Mouse (Mus musculus) regulatory T cell (primary cell): Measurements from ENCODE around the gene Tenm4.

ENCODE experiments used
- in situ Hi-C: fragments of 300-600 bp; cut with MboI, MseI; formaldehyde crosslinking; loops from one replicate; pipeline ENCODE4 v1.15.1; 2025; ENCODE audit warnings: high pct_unique_total_duplicates

Gene Tenm4

DNA sequence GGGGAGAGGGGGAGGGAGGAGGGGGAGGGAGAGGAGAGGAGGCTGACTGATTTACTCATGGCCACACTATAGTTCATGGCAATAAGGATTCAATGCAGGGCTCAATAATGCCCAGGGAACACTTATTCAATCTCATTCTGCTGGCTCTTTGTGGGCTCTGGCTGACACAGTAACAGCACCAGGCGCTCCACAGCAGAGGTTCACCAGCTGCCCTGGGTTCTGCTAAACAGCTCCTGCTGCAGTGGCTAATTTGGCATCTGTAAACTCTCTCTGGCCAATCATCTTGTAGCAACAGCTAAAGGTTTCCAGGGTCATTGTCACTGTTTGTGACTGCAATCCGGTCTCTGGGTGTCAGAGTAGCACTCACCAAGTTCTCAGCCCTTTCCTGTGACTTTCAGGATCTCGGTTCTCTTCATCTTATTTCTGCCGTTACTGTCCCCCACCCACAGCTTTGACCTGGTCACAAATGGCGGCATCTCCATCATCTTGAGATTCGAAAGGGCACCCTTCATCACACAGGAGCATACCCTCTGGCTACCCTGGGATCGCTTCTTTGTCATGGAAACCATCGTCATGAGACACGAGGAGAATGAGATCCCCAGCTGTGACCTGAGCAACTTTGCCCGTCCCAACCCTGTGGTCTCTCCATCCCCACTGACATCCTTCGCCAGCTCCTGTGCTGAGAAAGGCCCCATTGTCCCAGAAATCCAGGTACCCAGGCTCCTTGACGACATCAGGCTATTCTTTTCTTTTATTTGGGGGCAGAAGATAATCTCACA lies 671.6 kb downstream of the Tenm4 start:
- in situ Hi-C loops = no loop called here

DNA sequence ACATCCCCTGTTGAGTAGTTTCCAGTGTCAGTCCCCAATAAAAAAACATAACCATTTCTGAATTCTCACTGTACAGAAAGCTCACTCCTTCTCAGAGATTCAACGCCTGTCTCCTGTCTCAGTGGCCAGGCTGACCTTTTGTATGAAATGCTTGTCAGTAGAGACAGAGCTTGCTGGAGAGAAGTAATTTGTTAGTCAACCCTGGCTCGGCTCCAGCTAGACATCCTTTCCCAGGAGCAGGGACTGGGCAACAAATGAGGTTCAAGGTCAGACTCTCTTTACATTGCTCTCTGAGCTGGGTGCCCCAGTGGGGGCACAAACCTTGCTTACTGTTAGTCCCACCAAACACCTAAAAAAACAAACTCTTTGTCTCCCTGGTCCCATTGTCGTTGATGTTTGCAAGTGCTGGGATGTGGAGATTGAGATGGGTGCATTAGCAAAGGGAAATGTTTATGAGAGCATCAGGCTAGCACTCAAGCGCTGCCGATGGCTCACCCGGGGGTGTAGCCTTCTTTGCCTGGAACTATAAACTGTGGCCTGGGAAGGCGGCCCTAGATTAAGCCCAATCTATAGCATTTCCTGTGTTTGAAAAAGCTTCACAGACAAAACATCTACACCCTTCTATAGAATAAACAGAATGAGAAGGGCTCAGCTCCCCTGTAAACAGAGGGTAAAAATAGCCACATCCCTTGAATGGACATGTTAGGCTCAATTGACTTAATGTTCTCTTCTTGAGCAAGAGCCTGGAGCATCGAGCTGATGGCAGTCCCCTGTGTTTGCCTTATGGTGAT lies 673.3 kb downstream of the Tenm4 start:
- in situ Hi-C loops = no loop called here

DNA sequence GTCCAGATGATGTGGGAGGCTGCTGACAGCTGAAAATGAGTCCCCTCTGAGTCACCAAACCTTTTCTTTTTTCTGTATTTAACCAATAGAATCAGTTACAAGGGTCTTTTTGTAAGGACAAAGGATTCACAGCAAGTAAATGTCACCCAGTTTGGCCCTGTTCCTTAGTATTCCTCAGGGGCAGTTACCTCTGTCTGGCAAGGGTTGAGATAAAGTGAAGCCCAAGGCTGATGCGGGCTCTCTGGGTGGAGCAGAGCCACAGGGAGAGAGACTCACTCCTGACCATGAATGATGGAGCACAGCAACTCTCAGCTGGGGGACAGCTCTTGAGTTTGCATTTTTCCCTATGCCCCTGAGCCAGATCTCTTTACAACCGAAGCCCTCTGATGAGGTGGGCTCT lies 681.7 kb downstream of the Tenm4 start:
- in situ Hi-C loops = no loop called here

DNA sequence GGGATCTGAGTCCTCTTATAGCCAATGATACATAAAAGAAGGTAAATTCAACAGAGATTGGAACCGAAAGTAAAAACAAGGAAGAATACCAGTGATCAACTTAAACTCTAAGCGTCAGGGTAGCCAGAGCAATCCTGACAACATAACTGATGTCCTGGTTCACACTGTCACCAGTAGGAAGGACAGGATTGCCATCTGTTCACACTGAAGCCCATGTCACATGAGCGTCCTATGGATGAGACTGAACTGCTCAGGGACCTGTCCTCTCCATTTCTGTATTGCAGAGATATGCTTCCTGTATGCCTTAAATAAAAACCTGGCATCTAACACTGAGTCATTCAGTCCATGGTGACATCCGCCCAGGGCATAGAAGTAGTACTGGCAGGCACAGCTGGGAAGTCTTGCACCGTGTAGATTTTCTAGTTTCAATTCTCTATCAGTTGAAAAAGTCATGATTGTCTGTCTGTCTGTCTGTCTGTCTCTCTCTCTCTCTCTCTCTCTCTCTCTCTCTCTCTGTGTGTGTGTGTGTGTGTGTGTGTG lies 684.9 kb downstream of the Tenm4 start:
- in situ Hi-C loops = no loop called here

DNA sequence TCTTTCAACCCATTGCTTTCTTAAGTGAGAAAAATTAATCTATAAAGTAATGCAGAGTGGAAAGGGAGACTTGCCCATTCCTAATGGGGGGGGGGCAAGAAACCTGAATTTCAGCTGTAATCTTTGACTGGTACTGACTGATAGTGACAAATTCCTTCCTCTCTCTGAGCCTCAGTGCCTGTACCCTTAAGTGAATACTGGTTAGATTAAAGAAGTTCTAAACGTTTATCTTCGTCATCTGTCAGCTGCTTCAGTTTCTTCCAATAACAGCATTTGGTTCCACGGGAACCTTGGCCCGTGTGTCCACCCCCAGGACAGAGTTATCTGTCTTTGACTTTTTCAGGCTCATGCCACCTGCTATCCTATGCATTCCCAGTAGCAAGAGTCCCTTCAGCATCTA lies 685.5 kb downstream of the Tenm4 start:
- in situ Hi-C loops = no loop called here

DNA sequence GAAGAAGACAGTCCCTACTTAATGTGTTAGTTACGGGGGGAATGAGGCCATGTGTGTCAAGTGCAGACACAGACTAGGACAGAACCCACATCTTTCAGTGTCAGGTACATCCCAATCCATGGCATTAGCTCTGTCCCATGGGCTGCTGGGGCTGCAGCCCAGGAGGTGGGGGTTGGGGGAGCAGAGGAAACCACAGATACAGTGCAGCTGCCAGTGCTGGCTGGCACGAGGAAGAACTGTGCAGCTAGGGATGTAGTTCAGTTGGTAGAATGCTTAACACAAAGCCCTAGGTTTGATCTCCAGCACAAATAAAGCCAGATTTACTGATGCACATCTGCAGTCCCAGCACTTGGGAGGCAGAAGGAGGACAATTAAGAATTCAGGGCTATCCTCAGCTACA lies 688.0 kb downstream of the Tenm4 start:
- in situ Hi-C loops = no loop called here

DNA sequence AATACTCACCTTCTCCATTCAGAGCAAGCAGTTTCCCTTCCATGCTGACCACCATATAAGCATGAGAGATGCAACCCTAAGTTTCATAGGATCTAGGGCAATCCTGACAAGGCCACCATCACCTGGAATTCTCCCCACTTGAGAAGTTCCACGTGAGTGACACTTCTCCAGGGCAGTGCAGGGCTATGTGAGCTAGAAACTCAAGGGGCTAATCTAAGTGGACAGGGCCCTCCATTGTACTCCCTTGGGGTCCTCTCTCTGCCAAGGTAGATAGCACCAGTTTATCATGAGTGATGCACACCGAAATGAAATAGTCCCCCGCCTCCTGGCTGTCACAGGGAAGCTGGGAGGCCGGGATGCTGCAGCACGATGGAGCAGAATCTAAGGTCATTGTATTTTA lies 688.6 kb downstream of the Tenm4 start:
- in situ Hi-C loops = no loop called here

DNA sequence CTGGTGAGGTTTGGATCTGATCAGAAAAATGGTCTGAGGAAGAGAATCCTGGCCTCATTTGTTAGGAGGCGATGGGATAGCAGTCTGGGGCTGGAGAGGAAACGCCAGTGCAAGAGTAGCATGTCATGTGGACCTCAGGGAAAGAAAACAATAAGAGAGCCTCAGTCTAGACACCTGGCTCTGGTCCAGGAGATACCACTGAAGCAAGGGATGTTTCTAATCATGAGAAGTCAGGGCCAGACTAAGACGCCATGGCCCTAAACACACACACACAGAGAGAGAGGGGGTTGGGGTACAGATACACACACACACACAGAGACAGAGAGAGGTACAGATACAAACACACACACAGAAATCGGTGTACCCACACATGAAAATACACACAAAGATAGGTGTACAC lies 689.6 kb downstream of the Tenm4 start:
- in situ Hi-C loops = no loop called here

DNA sequence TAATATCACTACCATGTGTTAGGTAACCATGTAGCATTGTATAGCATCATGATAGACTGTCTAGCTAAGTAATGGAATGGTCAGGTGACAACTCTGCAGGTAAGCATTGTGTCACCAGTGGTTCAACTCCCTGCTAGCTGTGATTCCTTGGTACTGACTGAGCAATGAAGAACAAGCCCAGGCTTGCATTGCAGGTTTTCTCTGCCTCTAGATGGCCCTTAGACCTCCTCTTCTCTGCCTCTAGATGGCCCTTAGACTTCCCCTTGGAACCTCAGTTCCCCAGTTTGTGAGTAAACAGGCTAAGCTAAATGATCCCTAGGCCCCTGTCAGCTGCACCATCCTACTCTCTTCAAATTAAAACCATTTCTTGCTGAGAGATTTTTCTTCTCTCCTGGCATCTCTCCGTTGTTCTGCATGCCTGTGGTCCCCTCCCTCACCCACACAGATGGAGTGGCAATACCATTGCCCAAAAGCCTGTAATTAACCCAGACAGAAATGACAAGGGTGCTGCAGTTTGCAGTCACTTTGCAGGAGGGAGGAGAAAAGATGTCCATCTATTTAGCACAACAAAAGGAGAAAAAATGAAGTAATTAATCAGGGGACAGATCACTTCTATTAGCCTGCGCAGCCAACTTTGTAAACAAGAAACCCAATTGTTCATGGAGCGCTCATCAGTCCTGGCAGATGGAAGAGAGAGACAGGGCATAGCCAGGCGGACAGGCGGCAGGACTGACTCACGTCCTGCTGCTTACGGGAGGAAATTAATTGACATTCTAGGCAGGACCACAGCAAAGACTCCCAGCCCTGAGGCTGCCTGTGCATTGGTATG lies 694.1 kb downstream of the Tenm4 start:
- in situ Hi-C loops = no loop called here

DNA sequence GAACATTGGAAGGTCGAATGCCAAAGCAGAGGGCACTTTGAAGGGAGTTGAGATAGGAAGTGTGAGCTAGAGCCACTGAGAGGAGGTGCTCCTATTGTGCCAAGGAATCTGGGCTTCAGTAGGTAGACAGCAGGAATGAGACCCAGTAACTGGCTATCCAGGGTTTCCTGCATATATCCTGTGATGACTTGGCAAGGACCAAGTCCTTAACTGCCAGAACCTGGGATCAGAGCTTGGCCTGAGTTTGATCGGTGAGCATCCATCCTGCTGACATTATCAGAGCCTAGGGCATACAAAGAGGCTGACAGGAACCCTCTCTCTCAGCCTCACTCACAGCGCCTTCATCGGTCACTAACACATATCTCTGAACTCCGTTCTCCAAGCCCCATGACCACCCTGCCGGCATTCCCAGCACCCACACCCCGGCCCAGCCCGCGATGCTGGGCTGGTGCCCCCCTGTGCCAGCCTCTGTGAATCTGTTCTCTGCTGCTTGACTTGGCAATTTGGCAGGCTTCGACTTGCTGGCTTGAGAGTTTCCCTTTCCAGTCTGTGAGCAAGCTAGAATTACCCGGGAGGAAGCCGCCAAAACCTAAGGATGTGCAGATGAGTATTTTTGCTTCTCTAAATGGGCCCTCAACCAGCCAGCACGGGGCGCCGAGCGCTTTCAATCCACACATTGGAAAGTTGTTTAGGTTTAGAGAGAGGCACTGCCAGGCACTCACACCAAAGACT lies 698.2 kb downstream of the Tenm4 start:
- in situ Hi-C loops = no loop called here

DNA sequence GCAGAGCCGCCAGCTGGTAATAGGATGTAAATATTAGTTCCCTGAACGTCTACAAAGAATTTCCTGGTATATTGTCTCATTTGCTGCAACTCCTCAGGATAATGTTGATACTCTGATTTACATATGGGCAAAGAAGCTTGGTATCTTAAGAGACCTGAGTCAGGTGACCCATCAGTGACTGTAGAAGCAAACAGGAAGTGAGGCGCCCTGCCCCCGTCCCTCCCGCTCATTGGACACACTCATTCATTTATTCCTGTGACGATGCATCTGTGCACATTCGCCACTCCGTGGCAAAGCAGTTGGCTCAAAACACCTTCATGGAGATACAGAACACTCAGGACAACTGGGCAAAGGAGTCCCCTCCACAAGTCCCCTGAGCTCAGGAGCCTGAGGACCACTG lies 699.4 kb downstream of the Tenm4 start:
- in situ Hi-C loops = no loop called here

DNA sequence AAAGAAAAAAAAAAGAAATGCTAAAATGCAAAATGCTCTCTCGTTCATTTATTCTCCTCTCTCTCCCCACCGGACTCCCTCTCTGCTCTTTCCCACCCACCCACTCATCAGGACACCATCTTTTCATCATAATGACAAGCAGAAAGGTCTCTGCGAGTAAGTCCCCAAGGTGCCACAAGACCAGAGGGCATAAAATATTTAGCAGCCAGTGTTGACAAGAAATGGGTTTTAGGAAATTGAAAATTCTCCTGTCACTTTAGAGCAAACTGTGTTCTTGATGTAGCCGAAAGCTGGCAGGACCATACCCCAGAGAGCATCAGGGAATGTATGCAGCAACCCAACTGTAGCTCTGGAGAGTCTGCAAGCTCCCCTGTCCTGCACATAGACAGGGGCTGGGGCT lies 700.0 kb downstream of the Tenm4 start:
- in situ Hi-C loops = no loop called here

DNA sequence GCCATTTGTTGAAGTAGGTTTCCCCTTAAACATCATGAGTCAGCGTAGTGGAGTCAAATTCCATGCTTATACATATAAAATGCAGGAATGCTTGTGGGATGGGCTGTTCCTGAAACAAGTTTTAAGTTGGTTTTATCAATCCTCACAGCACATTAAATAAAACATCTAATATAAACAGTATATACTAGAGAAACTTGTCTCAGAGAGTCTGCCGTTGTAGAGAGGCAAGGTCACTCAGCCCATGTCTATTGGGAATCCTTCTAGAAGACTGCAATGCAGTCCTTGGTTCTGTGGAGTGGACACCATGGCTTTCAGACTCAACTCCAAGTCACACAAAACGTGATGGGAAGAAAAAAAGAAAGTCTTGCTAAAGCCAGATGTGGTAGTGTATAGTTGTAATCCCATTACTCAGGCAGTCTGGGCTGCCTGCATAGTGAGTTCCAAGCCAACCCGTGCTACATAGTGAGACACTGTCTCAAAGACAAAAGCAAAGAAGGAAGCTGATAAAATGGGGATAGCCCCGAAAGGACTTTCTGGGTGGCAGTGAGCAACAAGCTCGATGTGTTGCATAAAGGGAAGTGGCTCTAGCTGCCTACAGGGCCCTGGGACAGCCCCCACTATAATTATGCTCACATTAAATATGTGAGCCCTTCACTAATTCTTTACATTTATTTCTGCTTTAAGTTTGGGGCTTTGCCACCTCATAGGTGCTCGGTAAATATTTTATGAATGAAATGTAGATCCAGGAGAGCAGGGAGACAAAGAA lies 707.6 kb downstream of the Tenm4 start:
- in situ Hi-C loops = no loop called here

DNA sequence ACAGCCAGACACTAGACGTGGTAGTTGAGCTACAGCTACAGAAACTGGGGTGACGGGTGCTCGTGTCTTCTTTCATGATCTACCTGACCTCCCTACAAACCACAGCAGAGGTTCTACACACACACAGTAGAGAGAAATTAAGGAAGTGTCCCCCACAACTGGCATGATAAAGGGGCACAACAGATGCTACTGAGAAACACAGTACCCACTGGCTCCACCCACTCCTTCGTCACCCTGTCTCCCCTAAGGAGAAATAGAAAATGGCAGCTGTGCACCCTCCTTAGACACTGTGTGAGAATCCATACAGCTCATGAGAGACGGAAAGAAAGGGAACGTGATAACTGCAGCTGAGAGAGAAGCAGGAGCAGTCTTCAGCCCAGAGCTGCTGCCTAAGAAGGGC lies 708.5 kb downstream of the Tenm4 start:
- in situ Hi-C loops = no loop called here

DNA sequence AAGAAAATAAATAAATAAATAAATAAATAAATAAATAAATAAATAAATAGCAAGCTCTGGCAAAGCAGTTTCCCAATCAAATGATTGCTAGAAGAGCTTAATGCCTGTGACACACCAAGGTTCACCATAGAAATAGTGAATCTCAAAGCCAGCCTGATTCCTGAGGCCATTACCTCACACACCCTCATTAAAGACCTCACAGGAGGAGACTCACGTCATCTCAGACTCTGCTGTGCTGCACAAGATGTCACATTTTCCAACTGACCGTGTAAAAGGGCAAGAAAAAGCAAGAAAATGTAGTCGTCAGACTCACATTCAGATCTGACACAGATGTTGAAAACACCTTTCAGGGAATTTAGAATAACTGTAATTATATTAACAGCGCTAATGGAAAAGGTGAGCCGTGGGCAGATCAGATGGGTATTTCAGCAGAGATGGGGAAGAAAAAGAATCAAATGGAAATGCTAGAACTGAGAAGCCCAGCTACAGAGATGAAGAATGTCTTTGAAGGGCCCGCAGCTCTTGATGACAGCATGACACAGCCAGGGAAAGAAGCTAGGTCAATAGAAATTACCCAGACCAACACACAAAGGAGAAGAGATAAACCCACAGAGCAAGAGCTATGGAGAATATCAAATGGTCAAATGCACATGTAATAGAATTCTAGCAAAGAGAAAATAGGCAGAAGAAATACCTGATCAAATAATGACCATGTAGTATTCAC lies 709.3 kb downstream of the Tenm4 start:
- in situ Hi-C loops = no loop called here

DNA sequence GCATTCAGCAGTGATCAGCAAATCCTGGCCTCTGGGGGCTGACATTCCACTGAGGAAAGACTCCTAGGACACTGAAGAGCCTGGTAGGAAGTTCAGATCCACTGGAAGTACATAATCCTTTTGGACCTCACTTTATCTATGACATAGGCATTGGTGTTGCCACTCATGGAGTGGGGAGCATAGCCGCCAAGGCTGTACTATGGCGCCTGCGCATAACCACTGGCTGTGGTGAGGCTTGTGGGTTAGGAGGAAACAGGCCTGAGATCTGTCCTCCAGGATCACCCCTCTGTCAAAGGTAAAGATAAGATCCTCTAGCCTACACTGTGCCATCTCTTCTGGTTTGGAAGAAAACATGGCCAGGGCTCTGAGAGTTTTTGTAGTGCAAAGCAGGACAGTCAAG lies 712.3 kb downstream of the Tenm4 start:
- in situ Hi-C loops = no loop called here

DNA sequence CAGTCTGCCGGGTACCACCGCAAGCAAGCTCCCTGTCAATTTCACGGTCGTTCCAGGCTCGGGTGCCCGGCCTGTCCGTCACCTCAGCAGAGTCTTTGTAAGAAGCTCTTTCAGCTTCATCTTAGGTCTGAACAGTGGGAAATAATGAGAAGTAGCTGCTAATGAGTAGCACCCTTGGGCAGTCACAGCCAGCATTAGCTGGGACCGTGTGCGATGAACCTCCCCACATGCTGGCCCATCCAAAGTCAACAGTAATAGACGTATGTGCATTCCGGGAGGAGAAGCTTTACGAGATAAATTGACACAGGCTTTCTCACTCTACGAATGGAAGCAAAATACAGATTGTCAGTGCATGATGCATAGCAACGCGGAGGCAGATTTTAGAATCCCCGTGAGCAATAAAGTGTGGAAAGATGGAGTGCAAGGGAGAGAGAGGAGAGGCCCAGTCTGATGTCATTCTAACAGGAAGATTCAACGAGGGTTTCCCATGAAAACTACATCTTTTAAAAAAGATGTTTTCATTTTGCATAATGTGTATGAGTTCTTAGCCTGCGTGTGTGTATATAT lies 716.1 kb downstream of the Tenm4 start:
- in situ Hi-C loops = no loop called here

DNA sequence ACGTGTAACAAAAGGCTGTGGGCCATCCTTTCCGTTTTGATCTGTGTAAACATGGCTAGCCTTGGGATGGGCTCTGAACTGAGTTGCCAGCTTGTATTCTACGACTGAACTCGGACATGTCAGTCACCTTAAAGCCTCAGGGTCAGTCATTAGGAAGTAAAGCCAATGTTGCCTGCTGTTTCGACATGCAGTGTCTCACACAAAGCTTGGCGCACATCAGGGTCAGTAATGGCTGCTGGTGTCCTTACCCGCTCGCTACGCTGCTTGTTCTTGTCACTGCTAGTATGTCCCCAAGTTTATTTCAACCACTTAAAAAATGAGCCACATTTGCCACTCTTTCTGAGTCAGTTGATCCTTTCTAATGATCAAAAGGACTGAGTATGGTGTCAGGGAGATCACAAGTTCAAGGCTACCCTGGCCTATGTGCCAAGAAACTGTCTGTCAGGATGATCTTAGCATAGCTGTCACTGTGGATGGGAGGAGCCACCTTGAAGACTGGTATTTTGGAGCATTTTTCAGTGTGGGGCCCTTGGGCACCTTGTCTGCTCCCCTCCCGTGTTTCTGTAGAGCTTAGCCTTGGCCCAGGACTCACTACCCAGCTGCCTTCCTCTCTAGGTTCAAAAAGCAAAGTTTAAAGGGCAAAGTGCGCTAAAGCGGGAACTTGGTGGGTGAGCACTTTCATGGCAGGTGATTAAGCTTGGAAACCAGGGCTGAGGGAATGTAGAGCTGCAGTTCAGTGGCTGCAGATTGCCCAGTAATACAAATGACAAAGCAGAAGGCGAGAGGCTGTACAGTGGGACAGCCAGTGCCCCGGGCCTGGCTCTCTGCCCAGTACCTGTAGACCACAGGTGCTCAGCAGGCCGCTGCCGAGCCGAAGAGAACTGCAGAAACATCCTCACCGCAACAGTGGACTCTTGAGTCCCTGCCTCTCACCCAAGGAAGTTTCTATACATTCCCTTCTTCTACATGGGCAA lies 718.3 kb downstream of the Tenm4 start:
- in situ Hi-C loops = no loop called here
